Mouse (Mus musculus): ENCODE data around the gene Slc9b2.

Slc9b2 gene

GRCm38 (mm10) chr3:135312916-135313491 lies 5.5 kb downstream of the Slc9b2 start:
- DNase-seq (ENCODE audit: low spot score in 2 of 2) = no peak

DNA sequence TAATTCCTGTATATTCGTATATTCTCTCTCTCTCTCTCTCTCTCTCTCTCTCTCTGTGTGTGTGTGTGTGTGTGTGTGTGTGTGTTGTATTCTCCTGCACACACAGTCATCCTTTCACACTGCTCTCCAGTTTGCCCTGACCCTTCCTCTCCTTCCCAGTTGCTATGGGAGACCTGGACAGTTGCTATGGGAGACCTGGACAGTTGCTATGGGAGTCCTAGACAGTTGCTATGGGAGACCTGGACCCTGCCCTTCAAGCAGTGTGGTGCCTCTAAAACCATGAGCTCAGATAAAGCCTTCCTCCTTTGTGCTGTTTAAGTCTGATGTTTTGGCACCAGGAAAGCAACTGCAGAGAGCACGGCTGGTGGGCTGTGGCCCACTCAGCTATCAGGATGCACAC lies 6.2 kb downstream of the Slc9b2 start:
- no peak for DNase-seq (ENCODE audit: low spot score in 2 of 2)

- no peak for DNase-seq (ENCODE audit: low spot score in 2 of 2)
Measured at GRCm38 (mm10) chr3:135314811-135315210, 7.3 kb downstream of the Slc9b2 start.

- no peak for DNase-seq (ENCODE audit: low spot score in 2 of 2)
Measured at GRCm38 (mm10) chr3:135315720-135316425, 8.4 kb downstream of the Slc9b2 start.

DNA sequence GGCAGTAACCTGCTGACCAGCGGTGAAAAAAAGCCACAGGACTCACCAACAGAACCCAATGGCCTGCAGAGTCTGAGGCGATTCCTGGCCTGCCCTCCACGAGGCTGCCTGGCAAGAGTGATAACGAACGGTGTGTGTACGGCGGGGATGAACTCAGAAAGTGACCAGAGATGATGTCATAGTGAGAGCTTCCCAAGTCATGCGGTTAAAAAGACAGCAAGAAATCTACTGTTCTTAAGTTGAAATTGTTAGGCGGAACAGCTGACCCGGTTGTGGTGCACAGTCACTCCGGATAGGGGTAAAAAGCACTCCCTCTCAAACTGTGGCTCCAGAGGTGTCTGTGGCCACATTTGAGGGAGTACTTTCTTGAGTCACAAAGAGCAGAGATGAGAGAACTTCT lies 10.8 kb downstream of the Slc9b2 start:
- DNase-seq (ENCODE audit: low spot score in 2 of 2) = no peak

- DNase-seq (ENCODE audit: low spot score in 2 of 2) = no peak
Measured at GRCm38 (mm10) chr3:135324354-135324753, 16.9 kb downstream of the Slc9b2 start.

DNA sequence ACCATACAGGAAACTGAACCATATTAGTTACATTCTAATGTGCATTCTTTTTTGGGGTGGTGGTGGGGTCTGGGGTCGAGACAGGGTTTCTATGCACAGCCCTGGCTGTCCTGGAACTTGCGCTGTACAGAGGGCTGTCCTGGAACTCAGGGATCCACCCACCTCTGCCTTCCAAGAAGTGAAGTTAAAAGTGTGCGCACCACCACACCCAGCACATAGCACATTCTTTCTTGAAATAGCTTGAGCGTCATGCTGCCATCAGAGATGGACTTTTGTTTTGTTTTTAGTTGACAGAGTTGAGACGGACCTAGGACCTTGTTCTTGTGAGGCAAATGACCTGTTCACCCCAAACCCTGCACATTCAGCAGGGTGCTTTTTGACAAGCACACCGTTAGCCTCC lies 19.7 kb downstream of the Slc9b2 start:
- DNase-seq (ENCODE audit: low spot score in 2 of 2) = no peak

DNA sequence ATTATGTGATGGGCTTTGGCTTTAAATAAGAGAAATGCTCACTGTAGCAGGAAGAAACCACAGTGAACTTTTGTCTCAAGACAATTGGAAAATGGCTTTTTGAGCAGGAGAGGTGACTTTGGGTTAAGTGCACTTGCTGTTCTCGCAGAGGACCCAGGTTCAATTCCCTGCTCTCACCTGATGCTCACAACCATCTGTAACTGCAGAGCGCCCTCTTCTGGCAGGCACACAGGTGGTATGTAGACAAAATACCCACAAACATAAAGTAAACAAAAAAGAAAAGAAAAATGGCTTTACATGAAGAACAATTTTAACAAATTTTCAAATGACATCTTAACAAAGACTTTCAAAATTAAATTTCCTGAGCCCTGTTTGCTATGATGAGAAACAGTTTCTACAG lies 20.1 kb downstream of the Slc9b2 start:
- DNase-seq (ENCODE audit: low spot score in 2 of 2) = no peak

- DNase-seq (ENCODE audit: low spot score in 2 of 2) = peak; percentile 5 to 30
Measured at GRCm38 (mm10) chr3:135328560-135328959, 21.1 kb downstream of the Slc9b2 start.

GRCm38 (mm10) chr3:135332691-135333090 lies 25.2 kb downstream of the Slc9b2 start:
- DNase-seq (ENCODE audit: low spot score in 2 of 2) = no peak

DNA sequence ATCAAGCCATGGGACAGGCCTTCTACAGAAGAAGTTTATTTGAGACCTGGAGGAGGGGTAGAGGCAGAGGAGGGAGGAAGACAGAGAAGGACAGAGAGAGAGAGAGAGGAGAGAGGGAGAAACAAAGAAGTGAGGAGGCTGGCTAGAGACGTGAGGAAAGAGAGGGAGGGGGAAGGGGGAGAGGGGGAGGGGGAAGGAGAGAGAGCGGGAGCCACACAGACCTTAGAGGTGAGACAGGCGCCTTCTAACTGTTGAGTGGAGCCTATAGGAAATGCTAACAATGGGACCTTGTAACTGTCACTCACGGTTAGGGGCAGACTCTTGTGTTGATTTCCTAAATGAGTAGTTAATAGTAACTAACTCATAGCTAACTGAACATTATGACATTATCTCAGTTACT lies 26.3 kb downstream of the Slc9b2 start:
- no peak for DNase-seq (ENCODE audit: low spot score in 2 of 2)

- DNase-seq (ENCODE audit: low spot score in 2 of 2) = no peak
Measured at GRCm38 (mm10) chr3:135347739-135348264, 40.3 kb downstream of the Slc9b2 start, which contains the start of gene Slc9b1. TSS of gene Slc9b1 (plus strand) at chr3:135348029.

DNA sequence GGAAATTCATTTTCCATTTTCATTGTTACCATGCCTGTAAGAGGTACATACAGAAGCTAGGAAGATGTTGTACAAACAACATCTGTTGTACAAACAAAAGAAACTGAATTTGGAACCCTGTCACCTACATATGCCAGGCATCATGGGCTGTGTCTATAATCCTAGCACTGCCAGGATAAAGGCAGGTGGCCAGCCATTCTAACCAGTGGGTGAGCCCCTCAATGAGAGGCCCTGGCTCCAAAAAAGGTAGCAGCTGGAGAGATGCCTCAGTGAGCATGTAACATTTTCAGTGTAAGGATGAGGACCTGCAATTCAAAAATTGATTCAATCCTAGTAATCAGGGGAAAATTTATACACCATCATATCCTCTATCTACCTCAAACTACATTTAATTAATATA lies 41.5 kb downstream of the Slc9b2 start:
- no peak for DNase-seq (ENCODE audit: low spot score in 2 of 2)

GRCm38 (mm10) chr3:135351857-135352256 lies 44.4 kb downstream of the Slc9b2 start:
- DNase-seq (ENCODE audit: low spot score in 2 of 2) = no peak

GRCm38 (mm10) chr3:135357394-135357793 lies 49.9 kb downstream of the Slc9b2 start:
- no peak for DNase-seq (ENCODE audit: low spot score in 2 of 2)

DNA sequence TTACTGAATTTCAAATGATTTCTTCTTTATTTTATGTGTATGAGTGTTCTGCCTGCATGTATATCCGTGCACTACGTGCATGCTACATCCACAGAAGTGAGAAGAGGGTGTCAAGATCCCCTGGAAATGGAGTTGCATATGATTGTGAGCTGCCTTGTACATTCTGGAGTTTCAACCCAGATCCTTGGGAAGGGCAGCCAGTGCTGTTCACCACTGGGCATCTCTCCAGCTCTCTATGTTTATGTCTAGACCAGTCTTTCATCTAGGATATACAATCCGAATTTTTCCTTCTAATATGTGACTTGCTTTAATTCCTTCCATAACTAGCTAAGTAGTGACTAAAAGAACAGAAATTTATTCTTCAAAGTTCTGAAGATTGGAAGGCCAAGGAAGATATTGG lies 68.3 kb downstream of the Slc9b2 start:
- DNase-seq (ENCODE audit: low spot score in 2 of 2) = no peak

- DNase-seq (ENCODE audit: low spot score in 2 of 2) = no peak
Measured at GRCm38 (mm10) chr3:135377445-135377844, 69.9 kb downstream of the Slc9b2 start.

GRCm38 (mm10) chr3:135379868-135380267 lies 72.4 kb downstream of the Slc9b2 start:
- DNase-seq (ENCODE audit: low spot score in 2 of 2) = no peak

GRCm38 (mm10) chr3:135393186-135393585 lies 85.7 kb downstream of the Slc9b2 start:
- DNase-seq (ENCODE audit: low spot score in 2 of 2) = no peak

Data from urinary bladder, postnatal 36 days (tissue).